Mouse (Mus musculus): ENCODE results near the gene Zfp790.
"Not testable (repeated sequence)": the region's sequence is repeated elsewhere in the genome, so short reads cannot be mapped to it uniquely, and the experiment has no call there.

The Zfp790 gene

GRCm38 (mm10) chr7:29844616-29845015 is 28.7 kb downstream of the Zfp790 start:
- DNase-seq = no peak

- no peak for DNase-seq
These were observed 36.9 kb downstream of the Zfp790 start for GRCm38 (mm10) chr7:29852831-29853218.

GRCm38 (mm10) chr7:29853219-29853842 is 37.4 kb downstream of the Zfp790 start, which contains the start of gene Zfp940:
TSS of gene Zfp940 (minus strand) at chr7:29853669.
- DNase-seq = peak; percentile 90

- DNase-seq = peak; percentile 85
These were observed 43.9 kb downstream of the Zfp790 start, which contains the start of gene Zfp420 for GRCm38 (mm10) chr7:29859532-29860517. TSS of gene Zfp420 (plus strand) at chr7:29859979.

GRCm38 (mm10) chr7:29861660-29862059 is 45.7 kb downstream of the Zfp790 start:
- no peak for DNase-seq

- no peak for DNase-seq
These were observed 58.3 kb downstream of the Zfp790 start for GRCm38 (mm10) chr7:29874256-29874655.

GRCm38 (mm10) chr7:29877561-29877960 is 61.6 kb downstream of the Zfp790 start:
- not testable (repeated sequence) for DNase-seq

GRCm38 (mm10) chr7:29880056-29880455 is 64.1 kb downstream of the Zfp790 start:
- DNase-seq = no peak
